In the genomic region with DNA sequence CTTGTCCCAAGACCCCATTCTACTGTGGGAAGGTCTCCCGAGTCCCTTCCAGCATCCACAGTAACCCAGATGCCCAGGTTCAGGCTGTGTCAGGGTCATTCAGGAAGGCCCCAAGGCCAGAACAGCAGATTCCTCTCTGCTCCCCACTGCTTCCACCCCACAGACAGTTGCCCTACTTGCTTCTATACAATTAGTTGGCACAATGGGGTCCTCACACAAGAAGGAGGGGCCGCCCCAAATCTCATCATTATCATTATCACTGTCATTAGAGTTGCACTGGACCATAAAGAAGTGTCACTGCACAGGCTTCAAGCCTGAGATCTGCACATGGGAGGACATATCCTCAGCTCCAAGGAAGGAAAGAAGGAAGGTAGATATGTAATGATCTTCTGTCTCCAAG, we compare ENCODE assay signal across 30 mouse cellular contexts. TPM values are rescaled to one million over a fixed set of nuclear protein-coding genes. Genes with fewer than 3 reads are reported as not detected.
"Had no signal": no experiment of that assay in that cellular context is flagged by ENCODE, and none has a peak within 500 bp of the region (broad histone marks: within the 10 kb centered on the region; RNA-seq: fewer than 3 reads in every experiment).

No protein-coding gene starts in this region.

- H3K9me3 ChIP-seq: limb, embryonic 10.5 days; limb, embryonic 12.5 days; limb, embryonic 15.5 days; liver, embryonic 13.5 days; liver, embryonic 15.5 days; lung, embryonic 15.5 days; midbrain, embryonic 13.5 days; midbrain, embryonic 15.5 days had no signal

- DNase-seq: left cerebral cortex, postnatal 4 days; liver; liver, embryonic 13.5 days; liver, postnatal 0 days; lung, adult 18-20 months; lung, adult 2 months; lung, embryonic 14.5 days; lung, postnatal 10 days; lung, postnatal 14 days; lung, postnatal 36 days; lung, postnatal 4 days; midbrain, embryonic 14.5 days had no signal

- H3K36me3 ChIP-seq: limb, embryonic 10.5 days; limb, embryonic 12.5 days; limb, embryonic 13.5 days; limb, embryonic 15.5 days; liver, embryonic 15.5 days; lung, embryonic 15.5 days; midbrain, embryonic 12.5 days; midbrain, embryonic 15.5 days had no signal

- ATAC-seq: liver, postnatal 0 days; lung, postnatal 0 days; midbrain, embryonic 13.5 days; midbrain, embryonic 15.5 days; midbrain, embryonic 16.5 days had no signal

- H3K9ac ChIP-seq: limb, embryonic 12.5 days; limb, embryonic 13.5 days; limb, embryonic 15.5 days; liver, embryonic 13.5 days; liver, embryonic 14.5 days; liver, embryonic 15.5 days; liver, postnatal 0 days; lung, embryonic 14.5 days; lung, embryonic 15.5 days; midbrain, embryonic 12.5 days; midbrain, embryonic 13.5 days; midbrain, embryonic 15.5 days had no signal

- H3K27ac ChIP-seq: limb, embryonic 10.5 days; limb, embryonic 12.5 days; limb, embryonic 13.5 days; limb, embryonic 15.5 days; liver, embryonic 13.5 days; liver, embryonic 14.5 days; liver, embryonic 15.5 days; lung, embryonic 15.5 days; macrophage; midbrain, embryonic 10.5 days; midbrain, embryonic 12.5 days; midbrain, embryonic 13.5 days; midbrain, embryonic 15.5 days had no signal

- H3K4me3 ChIP-seq: limb, embryonic 10.5 days; limb, embryonic 12.5 days; limb, embryonic 13.5 days; limb, embryonic 15.5 days; liver, embryonic 13.5 days; liver, embryonic 15.5 days; lung, embryonic 15.5 days; midbrain, embryonic 10.5 days; midbrain, embryonic 12.5 days; midbrain, embryonic 13.5 days; midbrain, embryonic 15.5 days; myocyte had no signal

- H3K4me1 ChIP-seq: limb, embryonic 10.5 days; limb, embryonic 12.5 days; liver, embryonic 15.5 days; lung, embryonic 15.5 days; midbrain, embryonic 10.5 days; midbrain, embryonic 12.5 days; midbrain, embryonic 13.5 days; midbrain, embryonic 15.5 days had no signal

- H3K4me2 ChIP-seq: limb, embryonic 12.5 days; limb, embryonic 13.5 days; limb, embryonic 15.5 days; liver, embryonic 11.5 days; liver, embryonic 13.5 days; liver, embryonic 15.5 days; lung, embryonic 14.5 days; lung, embryonic 15.5 days; midbrain, embryonic 11.5 days; midbrain, embryonic 12.5 days; midbrain, embryonic 13.5 days; midbrain, embryonic 15.5 days had no signal

- H3K27me3 ChIP-seq: limb, embryonic 12.5 days; limb, embryonic 13.5 days; limb, embryonic 15.5 days; liver, embryonic 13.5 days; liver, embryonic 15.5 days; lung, embryonic 15.5 days; megakaryocyte, embryonic 14.5 days; midbrain, embryonic 12.5 days; midbrain, embryonic 13.5 days; midbrain, embryonic 15.5 days had no signal

RNA-seq across cellular contexts. Expression of a gene that starts 48.3 kb away (rescaled TPM):
- polyA plus RNA-seq: myocyte had no signal
